Mouse (Mus musculus) adrenal gland, adult 2 months (tissue): ENCODE data around the gene Olfr463. TPM values are rescaled to one million over a fixed set of nuclear protein-coding genes. Genes with fewer than 3 reads are reported as not detected.

Experiments used
- DNase-seq: peaks from one replicate; pipeline ENCODE4 v3.0.0; 2021
- polyA plus RNA-seq: library from polyadenylated mRNA; depleted of rRNA; stranded (reverse); fragments of >200 nt; gene quantifications from 2 replicates; pipeline ENCODE4 v1.2.3, GENCODE M21; 2012; rRNA removed
- total RNA-seq, 2 experiments: library from RNA; stranded (reverse); gene quantifications; 2 replicates each; pipeline ENCODE4 v1.2.3; 2021

Olfr463 gene
- total and polyA plus RNA-seq, 3 experiments = not detected

DNA sequence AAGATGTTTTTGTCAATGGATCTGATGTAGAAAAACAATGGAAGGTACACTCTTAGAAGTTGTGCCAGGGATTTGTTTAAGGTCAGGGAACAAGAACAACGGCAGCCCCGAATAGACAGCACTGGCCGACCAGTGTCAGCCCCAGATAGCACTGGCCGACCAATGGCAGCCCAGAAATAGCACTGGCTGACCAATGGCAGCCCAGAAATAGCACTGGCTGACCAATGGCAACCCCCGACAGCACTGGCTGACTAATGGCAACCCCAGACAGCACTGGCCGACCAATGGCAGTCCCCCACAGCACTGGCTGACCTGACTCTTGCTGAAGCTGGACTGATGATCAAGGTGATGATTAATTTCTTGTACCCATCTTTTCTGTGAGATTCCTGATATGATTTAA is 49.3 kb downstream of the Olfr463 start:
- DNase-seq = peak; percentile 21

DNA sequence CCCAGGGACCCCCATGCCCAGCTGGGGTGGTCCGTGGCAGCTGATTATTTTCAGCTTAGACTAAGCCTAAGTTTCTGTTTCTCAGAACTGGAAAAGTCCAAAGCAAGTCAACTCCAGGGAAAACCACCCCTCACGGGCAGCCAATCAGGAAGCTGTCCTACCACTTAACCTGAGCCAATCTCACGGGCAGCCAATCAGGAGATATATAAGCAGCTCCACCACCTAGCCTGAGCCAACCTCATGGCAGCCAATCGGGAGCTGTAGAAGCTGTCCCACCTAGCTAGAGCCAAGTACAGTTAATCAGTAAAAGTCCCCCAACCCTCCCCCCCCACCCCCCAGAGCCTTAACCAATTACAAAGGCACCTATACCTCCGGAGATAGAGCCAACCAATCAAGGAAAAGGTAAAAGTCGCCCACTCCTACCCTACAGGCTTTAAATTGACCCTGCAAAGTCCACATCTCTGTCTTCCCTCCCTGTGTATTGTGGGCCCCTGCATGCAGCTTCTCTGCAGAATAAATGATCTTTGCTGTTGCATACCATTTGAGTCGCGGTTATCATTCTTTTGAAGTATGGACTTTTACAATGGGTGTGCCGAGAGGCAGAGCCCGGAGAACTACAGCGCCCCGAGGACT is 50.1 kb downstream of the Olfr463 start:
- no peak for DNase-seq

Other genes with a start within 250 kb of the Olfr463 start
- gene Rnf43, start 234.7 kb downstream of the Olfr463 start, total RNA-seq = 1 to 10 TPM; 3.8 to 7.8 TPM
- gene Rnf43, start 234.7 kb downstream of the Olfr463 start, polyA plus RNA-seq = 5.3 and 6.4 TPM in 2 replicates
- 10 to 100 TPM; 43.3 to 74.3 TPM for gene Supt4a, start 159.8 kb downstream of the Olfr463 start, total RNA-seq
- gene Supt4a, start 159.8 kb downstream of the Olfr463 start, polyA plus RNA-seq = 18.5 and 21.4 TPM in 2 replicates
- 1 to 10 TPM; 3.3 to 4.6 TPM for gene Tspoap1, start 136.8 kb downstream of the Olfr463 start, total RNA-seq
- 6.6 and 9.7 TPM in 2 replicates for gene Tspoap1, start 136.8 kb downstream of the Olfr463 start, polyA plus RNA-seq
- gene Mpo, start 103.8 kb downstream of the Olfr463 start, total RNA-seq = under 1 TPM in 1 of 2 experiments, not detected in 1; 0.29 TPM
- gene Mpo, start 103.8 kb downstream of the Olfr463 start, polyA plus RNA-seq = not detected in 2 replicates
- gene Lpo, start 69.1 kb downstream of the Olfr463 start, total RNA-seq = not detected
- not detected in 2 replicates for gene Lpo, start 69.1 kb downstream of the Olfr463 start, polyA plus RNA-seq
- 10 to 100 TPM in 1 of 2 experiments, 1 to 10 TPM in 1; 6.6 to 11.9 TPM for gene Mks1, start 44.2 kb downstream of the Olfr463 start, total RNA-seq
- 19.2 and 20.7 TPM in 2 replicates for gene Mks1, start 44.2 kb downstream of the Olfr463 start, polyA plus RNA-seq
- gene Epx, start 21.9 kb downstream of the Olfr463 start, total RNA-seq = not detected
- gene Epx, start 21.9 kb downstream of the Olfr463 start, polyA plus RNA-seq = not detected in 2 replicates
- not detected for gene Olfr462, start 5.1 kb downstream of the Olfr463 start, total RNA-seq
- gene Olfr462, start 5.1 kb downstream of the Olfr463 start, polyA plus RNA-seq = not detected in 2 replicates
- gene Olfr464, start 23.6 kb upstream of the Olfr463 start, total RNA-seq = not detected
- not detected in 2 replicates for gene Olfr464, start 23.6 kb upstream of the Olfr463 start, polyA plus RNA-seq
- gene Dynll2, start 90.1 kb upstream of the Olfr463 start, total RNA-seq = 100 to 1,000 TPM; 158 to 251 TPM
- gene Dynll2, start 90.1 kb upstream of the Olfr463 start, polyA plus RNA-seq = 168 and 197 TPM in 2 replicates
- 100 to 1,000 TPM; 179 to 252 TPM for gene Srsf1, start 150.0 kb upstream of the Olfr463 start, total RNA-seq
- 210 and 224 TPM in 2 replicates for gene Srsf1, start 150.0 kb upstream of the Olfr463 start, polyA plus RNA-seq
- gene Vezf1, start 170.9 kb upstream of the Olfr463 start, total RNA-seq = 10 to 100 TPM; 48.3 to 52.4 TPM
- 13.5 and 14.6 TPM in 2 replicates for gene Vezf1, start 170.9 kb upstream of the Olfr463 start, polyA plus RNA-seq
- gene Cuedc1, start 200.7 kb upstream of the Olfr463 start, total RNA-seq = 10 to 100 TPM; 49.3 to 61.7 TPM
- 76.9 and 91.3 TPM in 2 replicates for gene Cuedc1, start 200.7 kb upstream of the Olfr463 start, polyA plus RNA-seq